Mouse (Mus musculus) layer of hippocampus, postnatal 14 days (tissue): ENCODE results near the gene Pou2af1. TPM values are rescaled to one million over a fixed set of nuclear protein-coding genes. Genes with fewer than 3 reads are reported as not detected.

Experiments used
- DNase-seq, 2 experiments: peaks; one replicate each; pipeline ENCODE4 v3.0.0; 2021 to 2022; ENCODE audit warnings: low spot score in 2 of 2, mixed read lengths in 1 of 2
- total RNA-seq, 2 experiments: library from RNA; stranded (reverse); gene quantifications; 2 replicates each; pipeline ENCODE4 v1.2.3; 2021

Pou2af1 gene
- total RNA-seq, 2 experiments from 2014 or later, result not detected

GRCm38 (mm10) chr9:51225636-51226166 is 12.2 kb downstream of the Pou2af1 start:
- DNase-seq, result no peak

- DNase-seq, result no peak
Observed at GRCm38 (mm10) chr9:51230701-51231389, 17.3 kb downstream of the Pou2af1 start.

GRCm38 (mm10) chr9:51232163-51232562 is 18.7 kb downstream of the Pou2af1 start:
- DNase-seq, result no peak

- DNase-seq, result peak; percentile 20 to 32
Observed at GRCm38 (mm10) chr9:51238741-51239385, 25.4 kb downstream of the Pou2af1 start.

GRCm38 (mm10) chr9:51256780-51257502 is 43.4 kb downstream of the Pou2af1 start:
- no peak for DNase-seq

GRCm38 (mm10) chr9:51258426-51258825 is 44.9 kb downstream of the Pou2af1 start:
- DNase-seq, result no peak

- DNase-seq, result no peak
Observed at GRCm38 (mm10) chr9:51268852-51269251, 55.3 kb downstream of the Pou2af1 start.

- DNase-seq, result no peak
Observed at GRCm38 (mm10) chr9:51271073-51271472, 57.6 kb downstream of the Pou2af1 start.

- no peak for DNase-seq
Observed at GRCm38 (mm10) chr9:51272102-51272501, 58.6 kb downstream of the Pou2af1 start.

- DNase-seq, result no peak
Observed at GRCm38 (mm10) chr9:51273581-51274154, 60.2 kb downstream of the Pou2af1 start.

- DNase-seq, result no peak
Observed at GRCm38 (mm10) chr9:51274678-51275077, 61.2 kb downstream of the Pou2af1 start.

GRCm38 (mm10) chr9:51277834-51278498 is 64.5 kb downstream of the Pou2af1 start:
- no peak for DNase-seq

GRCm38 (mm10) chr9:51278500-51279381 is 65.2 kb downstream of the Pou2af1 start, which contains the start of gene Colca2:
Gene Colca2 (minus strand): TSS chr9:51278569.
- peak; percentile 60 to 64 for DNase-seq

GRCm38 (mm10) chr9:51286079-51286478 is 72.6 kb downstream of the Pou2af1 start:
- no peak for DNase-seq

Other genes starting within 250 kb of the Pou2af1 start
- 10 to 100 TPM; 34.6 to 42.5 TPM for gene Sik2, start 204.6 kb upstream of the Pou2af1 start, total RNA-seq
- not detected for gene Btg4, start 152.8 kb upstream of the Pou2af1 start, total RNA-seq
- gene Layn, start 136.6 kb upstream of the Pou2af1 start, total RNA-seq, result 1 to 10 TPM; 5.3 to 5.4 TPM
- gene 4833427G06Rik, start 111.6 kb upstream of the Pou2af1 start, total RNA-seq, result 1 to 10 TPM in 1 of 2 experiments, not detected in 1; 1.6 TPM
- not detected for gene Gm32742, start 48.2 kb upstream of the Pou2af1 start, total RNA-seq
- 1 to 10 TPM in 1 of 2 experiments, under 1 TPM in 1; 0.69 to 1.0 TPM for gene Colca2, start 64.9 kb downstream of the Pou2af1 start, total RNA-seq
- gene 1810046K07Rik, start 115.2 kb downstream of the Pou2af1 start, total RNA-seq, result not detected